Mouse (Mus musculus): ENCODE results near the gene Islr2. TPM values are rescaled to one million over a fixed set of nuclear protein-coding genes. Genes with fewer than 3 reads are reported as not detected.
"Not testable (repeated sequence)": the region's sequence is repeated elsewhere in the genome, so short reads cannot be mapped to it uniquely, and the experiment has no call there.

Islr2 gene
- polyA plus RNA-seq (2014; fragmentation: Nextera tagmentation; extraction: Ambion mirVana) = 7.2 and 17.2 TPM in 2 replicates

GRCm38 (mm10) chr9:58203516-58204447, at the start of gene Islr2, which contains the start of gene Islr:
Gene Islr2, minus strand, starts transcription at chr9:58204319.
Gene Islr, minus strand, starts transcription at chr9:58204306.
- Histone ChIP-seq H3K27ac (peak within 1 kb of the TSS; percentile 72), H3K27me3 (ENCODE audit: control insufficient read depth, insufficient read depth, low read length) (peaks cover 64% of the 10 kb centered on the region), H3K36me3 (replicated peaks; ENCODE audit: control insufficient read depth, insufficient read depth) (no peaks in the 10 kb centered on the region), H3K4me3 (replicated peaks; ENCODE audit: low read length) (peak within 1 kb of the TSS; percentile 31), H3K9ac (peak within 1 kb of the TSS; percentile 51), H3K4me1 (replicated peaks; ENCODE audit: control insufficient read depth, insufficient read depth, low read length) (peaks cover 21% of the 10 kb centered on the region), H3K4me2 (replicated peaks) (peak within 1 kb of the TSS; percentile 53), H3K9me3 (ENCODE audit: control insufficient read depth, low read length) (no peaks in the 10 kb centered on the region)
- peak; percentile 64; the same call in 1 of the 2 replicates for ATAC-seq (ENCODE audit: low FRiP score)
- DNase-seq (ENCODE audit: low spot score) = peak; percentile 75
- WGBS = 2% methylated on average over 42 of the region's 42 CpGs

- 67% methylated on average over 5 of the region's 5 CpGs for WGBS
- not testable (repeated sequence) for ATAC-seq (ENCODE audit: low FRiP score)
Measured at GRCm38 (mm10) chr9:58253805-58254122, 49.6 kb upstream of the Islr2 start.

GRCm38 (mm10) chr9:58253033-58253804, 49.1 kb upstream of the Islr2 start, which contains the start of gene Stoml1:
Gene Stoml1, plus strand, starts transcription at chr9:58253164.
- Histone ChIP-seq H3K9me3 (ENCODE audit: control insufficient read depth, low read length) (no peaks in the 10 kb centered on the region), H3K4me1 (replicated peaks; ENCODE audit: control insufficient read depth, insufficient read depth, low read length) (peaks cover 11% of the 10 kb centered on the region), H3K36me3 (replicated peaks; ENCODE audit: control insufficient read depth, insufficient read depth) (peaks cover 28% of the 10 kb centered on the region), H3K4me3 (replicated peaks; ENCODE audit: low read length) (peak within 1 kb of the TSS; percentile 86), H3K27me3 (ENCODE audit: control insufficient read depth, insufficient read depth, low read length) (no peaks in the 10 kb centered on the region), H3K9ac (peak within 1 kb of the TSS; percentile 93), H3K4me2 (replicated peaks) (peak within 1 kb of the TSS; percentile 71), H3K27ac (peak within 1 kb of the TSS; percentile 80)
- under 1% methylated on average over 31 of the region's 31 CpGs for WGBS
- DNase-seq (ENCODE audit: low spot score) = peak; percentile 92
- ATAC-seq (ENCODE audit: low FRiP score) = peak; percentile 96

More at GRCm38 (mm10) chr9:58253805-58254122, 49.6 kb upstream of the Islr2 start:
- H3K27me3 ChIP-seq (ENCODE audit: control insufficient read depth, insufficient read depth, low read length); H3K9me3 ChIP-seq (ENCODE audit: control insufficient read depth, low read length); DNase-seq (ENCODE audit: low spot score): not testable (repeated sequence)
- Histone ChIP-seq H3K4me3 (replicated peaks; ENCODE audit: low read length) (peak overlapping the region; percentile 86), H3K36me3 (replicated peaks; ENCODE audit: control insufficient read depth, insufficient read depth) (peaks cover 33% of the 10 kb centered on the region), H3K4me2 (replicated peaks) (peak overlapping the region; percentile 71), H3K4me1 (replicated peaks; ENCODE audit: control insufficient read depth, insufficient read depth, low read length) (peaks cover 11% of the 10 kb centered on the region), H3K9ac (peak overlapping the region; percentile 93), H3K27ac (peak overlapping the region; percentile 80)

GRCm38 (mm10) chr9:58250730-58251129, 46.6 kb upstream of the Islr2 start:
- not testable (repeated sequence) for H3K36me3 ChIP-seq (replicated peaks; ENCODE audit: control insufficient read depth, insufficient read depth); ATAC-seq (ENCODE audit: low FRiP score); H3K4me3 ChIP-seq (replicated peaks; ENCODE audit: low read length); H3K27me3 ChIP-seq (ENCODE audit: control insufficient read depth, insufficient read depth, low read length); H3K27ac ChIP-seq; DNase-seq (ENCODE audit: low spot score); H3K4me2 ChIP-seq (replicated peaks); H3K9me3 ChIP-seq (ENCODE audit: control insufficient read depth, low read length); H3K9ac ChIP-seq
- H3K4me1 ChIP-seq (replicated peaks; ENCODE audit: control insufficient read depth, insufficient read depth, low read length) = peaks cover 21% of the 10 kb centered on the region
- 90% methylated on average over 1 of the region's 1 CpGs for WGBS

- Histone ChIP-seq H3K4me1 (replicated peaks; ENCODE audit: control insufficient read depth, insufficient read depth, low read length) (peaks cover 21% of the 10 kb centered on the region), H3K4me3 (replicated peaks; ENCODE audit: low read length) (no peak overlapping the region), H3K9ac (0 out of 2 replicates have a peak overlapping the region, but pooled peaks have one; percentile 44), H3K27me3 (ENCODE audit: control insufficient read depth, insufficient read depth, low read length) (no peaks in the 10 kb centered on the region), H3K4me2 (replicated peaks) (peak overlapping the region; percentile 50), H3K9me3 (ENCODE audit: control insufficient read depth, low read length) (no peaks in the 10 kb centered on the region), H3K36me3 (replicated peaks; ENCODE audit: control insufficient read depth, insufficient read depth) (no peaks in the 10 kb centered on the region), H3K27ac (no peak overlapping the region)
- no peak for DNase-seq (ENCODE audit: low spot score)
- no peak for ATAC-seq (ENCODE audit: low FRiP score)
- 78% methylated on average over 8 of the region's 8 CpGs for WGBS
Measured at GRCm38 (mm10) chr9:58250322-58250721, 46.2 kb upstream of the Islr2 start.

GRCm38 (mm10) chr9:58249592-58250192, 45.6 kb upstream of the Islr2 start, which contains the start of gene Pml:
Gene Pml, minus strand, starts transcription at chr9:58249786.
- Histone ChIP-seq H3K9me3 (ENCODE audit: control insufficient read depth, low read length) (no peaks in the 10 kb centered on the region), H3K4me1 (replicated peaks; ENCODE audit: control insufficient read depth, insufficient read depth, low read length) (peaks cover 21% of the 10 kb centered on the region), H3K27me3 (ENCODE audit: control insufficient read depth, insufficient read depth, low read length) (no peaks in the 10 kb centered on the region), H3K4me3 (replicated peaks; ENCODE audit: low read length) (peak within 1 kb of the TSS; percentile 29), H3K27ac (peak within 1 kb of the TSS; percentile 48; the same call in 1 of the 2 replicates), H3K4me2 (replicated peaks) (peak within 1 kb of the TSS; percentile 50), H3K9ac (peak within 1 kb of the TSS; percentile 44), H3K36me3 (replicated peaks; ENCODE audit: control insufficient read depth, insufficient read depth) (no peaks in the 10 kb centered on the region)
- DNase-seq (ENCODE audit: low spot score) (peak; percentile 66), ATAC-seq (ENCODE audit: low FRiP score) (no peak)
- under 1% methylated on average over 16 of the region's 16 CpGs for WGBS

- H3K9ac ChIP-seq = peak overlapping the region; percentile 44; the same call in 1 of the 2 replicates
- DNase-seq (ENCODE audit: low spot score) (no peak), ATAC-seq (ENCODE audit: low FRiP score) (no peak)
- H3K36me3 ChIP-seq (replicated peaks; ENCODE audit: control insufficient read depth, insufficient read depth) = no peaks in the 10 kb centered on the region
- no peaks in the 10 kb centered on the region for H3K9me3 ChIP-seq (ENCODE audit: control insufficient read depth, low read length)
- H3K4me2 ChIP-seq (replicated peaks) = peak overlapping the region; percentile 50
- H3K4me1 ChIP-seq (replicated peaks; ENCODE audit: control insufficient read depth, insufficient read depth, low read length) = peaks cover 18% of the 10 kb centered on the region
- no peaks in the 10 kb centered on the region for H3K27me3 ChIP-seq (ENCODE audit: control insufficient read depth, insufficient read depth, low read length)
- WGBS = 54% methylated on average over 7 of the region's 7 CpGs
- peak overlapping the region; percentile 29 for H3K4me3 ChIP-seq (replicated peaks; ENCODE audit: low read length)
- no peak overlapping the region for H3K27ac ChIP-seq
Measured at GRCm38 (mm10) chr9:58248746-58249413, 44.8 kb upstream of the Islr2 start.

- Histone ChIP-seq H3K27ac (peak overlapping the region; percentile 43; the same call in 1 of the 2 replicates), H3K4me1 (replicated peaks; ENCODE audit: control insufficient read depth, insufficient read depth, low read length) (peaks cover 18% of the 10 kb centered on the region), H3K4me3 (replicated peaks; ENCODE audit: low read length) (no peak overlapping the region), H3K4me2 (replicated peaks) (peak overlapping the region; percentile 39), H3K36me3 (replicated peaks; ENCODE audit: control insufficient read depth, insufficient read depth) (no peaks in the 10 kb centered on the region), H3K27me3 (ENCODE audit: control insufficient read depth, insufficient read depth, low read length) (no peaks in the 10 kb centered on the region), H3K9me3 (ENCODE audit: control insufficient read depth, low read length) (no peaks in the 10 kb centered on the region), H3K9ac (peak overlapping the region; percentile 48)
- peak; percentile 79 for DNase-seq (ENCODE audit: low spot score)
- 13% methylated on average over 25 of the region's 25 CpGs for WGBS
- ATAC-seq (ENCODE audit: low FRiP score) = peak; percentile 75
Measured at GRCm38 (mm10) chr9:58247064-58247759, 43.1 kb upstream of the Islr2 start.

Data from hindbrain, embryonic 14.5 days (tissue).